Mouse (Mus musculus) intestine, embryonic 14.5 days (tissue): ENCODE results near the gene Gm14434. TPM values are rescaled to one million over a fixed set of nuclear protein-coding genes. Genes with fewer than 3 reads are reported as not detected.
"Not testable (repeated sequence)": the region's sequence is repeated elsewhere in the genome, so short reads cannot be mapped to it uniquely, and the experiment has no call there.

Experiments
- ATAC-seq: fragments of 200-750 bp; cut with Nextera tagmentation; replicated peaks from 2 replicates; pipeline ENCODE4 v1.8.0; 2017; ENCODE audit warnings: low read depth, moderate number of reproducible peaks, moderate TSS enrichment, moderate library complexity; ENCODE audit not compliant: low FRiP score, low TSS enrichment
- DNase-seq: peaks from one replicate; pipeline ENCODE4 v3.0.0-alpha.2; 2018; ENCODE audit warnings: low spot score
- H3K27ac ChIP-seq: fragments of 300-500 bp; sonication (generic); 2 replicates; pipeline ENCODE4 v1.5.1; 2014; ENCODE audit warnings: low read depth, mild to moderate bottlenecking, control low read depth
- H3K27me3 ChIP-seq: fragments of 300-500 bp; sonication (generic); replicated peaks from 2 replicates; pipeline ENCODE4 v1.6.1; 2014; ENCODE audit warnings: low read length, control low read depth; ENCODE audit not compliant: control insufficient read depth, insufficient read depth
- H3K36me3 ChIP-seq: fragments of 300-500 bp; sonication (generic); 2 replicates; pipeline ENCODE4 v1.6.1; 2014; ENCODE audit warnings: low read length, control low read depth; ENCODE audit not compliant: control insufficient read depth, insufficient read depth
- H3K4me1 ChIP-seq: fragments of 300-500 bp; sonication (generic); replicated peaks from 2 replicates; pipeline ENCODE4 v1.6.1; 2014; ENCODE audit warnings: low read length, control low read depth, mixed read lengths; ENCODE audit not compliant: control insufficient read depth, insufficient read depth
- H3K4me2 ChIP-seq: fragments of 300-500 bp; sonication (generic); 2 replicates; pipeline ENCODE4 v1.6.1; 2014; ENCODE audit warnings: low read length
- H3K4me3 ChIP-seq: fragments of 300-500 bp; sonication (generic); 2 replicates; pipeline ENCODE4 v1.5.1; 2014; ENCODE audit warnings: low read depth, low read length, control low read depth, mixed read lengths
- H3K9ac ChIP-seq: fragments of 300-500 bp; sonication (generic); 2 replicates; pipeline ENCODE4 v1.6.1; 2014; ENCODE audit warnings: mild to moderate bottlenecking, low read length
- H3K9me3 ChIP-seq: fragments of 300-500 bp; sonication (generic); 2 replicates; pipeline ENCODE4 v1.6.1; 2016; ENCODE audit warnings: low read length, control low read depth; ENCODE audit not compliant: control insufficient read depth
- WGBS: fragments of 180-500 bp; shearing (Covaris S2); extraction: QIAGEN DNeasy Blood & Tissue Kit; methylation state at CpG from one replicate; pipeline ENCODE4 v1.1.7; 2014; 5-methylcytosine and 5-hydroxymethylcytosine counted together
- polyA plus RNA-seq: library from polyadenylated mRNA; unstranded; fragments of >200 nt; fragmentation: Nextera tagmentation; extraction: Ambion mirVana; gene quantifications from 2 replicates; pipeline ENCODE4 v1.2.1, GENCODE M21; 2014

Gm14434 gene
- polyA plus RNA-seq, result 0.74 and 2.0 TPM in 2 replicates

DNA sequence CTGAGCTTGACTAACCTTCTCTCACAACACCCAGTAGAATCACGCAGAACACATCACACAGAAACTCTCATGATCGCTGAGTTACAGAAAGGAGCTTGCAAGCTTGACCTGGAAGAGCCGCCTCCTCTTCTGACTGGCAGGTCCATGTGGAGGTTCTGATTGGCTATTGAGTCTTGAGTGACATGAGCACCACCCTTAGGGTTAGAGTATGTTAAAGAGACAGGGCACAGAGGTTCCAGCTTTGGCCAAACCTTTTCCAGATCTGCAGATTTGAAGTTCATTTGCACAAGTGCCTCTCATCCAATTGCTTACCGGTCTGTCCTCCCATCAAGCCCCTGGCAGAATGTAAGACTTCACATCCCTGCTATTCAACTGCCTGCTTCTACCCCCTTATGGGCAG is at the start of gene Gm14434:
Gene Gm14434 (minus strand): TSS at position 101 of the 400 bp plus-strand sequence.
- H3K9ac ChIP-seq, H3K36me3 ChIP-seq, ATAC-seq, H3K9me3 ChIP-seq, H3K27me3 ChIP-seq, DNase-seq, H3K4me3 ChIP-seq, H3K4me1 ChIP-seq, H3K4me2 ChIP-seq, H3K27ac ChIP-seq: not testable (repeated sequence)
- no CpG with 5 or more reads among the region's 4 CpGs for WGBS

DNA sequence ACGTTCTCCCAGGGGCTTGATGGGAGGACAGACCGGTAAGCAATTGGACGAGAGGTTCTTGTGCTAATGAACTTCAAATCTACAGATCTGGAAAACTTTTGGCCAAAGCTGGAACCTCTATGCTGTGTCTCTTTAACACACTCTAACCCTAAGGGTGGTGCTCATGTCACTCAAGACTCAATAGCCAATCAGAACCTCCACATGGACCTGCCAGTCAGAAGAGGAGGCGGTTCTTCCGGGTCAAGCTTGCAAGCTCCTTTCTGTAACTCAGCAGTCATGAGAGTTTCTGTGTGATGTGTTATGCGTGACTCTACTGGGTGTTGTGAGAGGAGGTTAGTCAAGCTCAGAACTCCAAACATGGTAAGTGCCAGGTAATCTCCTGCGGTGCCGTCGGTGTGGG is 34.2 kb upstream of the Gm14434 start, which contains the start of gene Zfp967:
Gene Zfp967 (plus strand): TSS at position 301 of the 400 bp plus-strand sequence.
- H3K27me3 ChIP-seq, H3K4me3 ChIP-seq, ATAC-seq, H3K27ac ChIP-seq, H3K9ac ChIP-seq, H3K36me3 ChIP-seq, DNase-seq, H3K4me2 ChIP-seq, H3K4me1 ChIP-seq, H3K9me3 ChIP-seq: not testable (repeated sequence)
- no CpG with 5 or more reads among the region's 9 CpGs for WGBS

DNA sequence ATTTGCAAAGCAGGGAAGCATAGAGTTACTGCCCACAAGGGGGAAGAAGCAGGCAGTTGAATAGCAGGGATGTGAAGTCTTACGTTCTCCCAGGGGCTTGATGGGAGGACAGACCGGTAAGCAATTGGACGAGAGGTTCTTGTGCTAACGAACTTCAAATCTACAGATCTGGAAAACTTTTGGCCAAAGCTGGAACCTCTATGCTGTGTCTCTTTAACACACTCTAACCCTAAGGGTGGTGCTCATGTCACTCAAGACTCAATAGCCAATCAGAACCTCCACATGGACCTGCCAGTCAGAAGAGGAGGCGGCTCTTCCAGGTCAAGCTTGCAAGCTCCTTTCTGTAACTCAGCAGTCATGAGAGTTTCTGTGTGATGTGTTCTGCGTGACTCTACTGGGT is 63.3 kb downstream of the Gm14434 start, which contains the start of gene Gm14435:
Gene Gm14435 (plus strand): TSS at position 301 of the 400 bp plus-strand sequence.
- not testable (repeated sequence) for H3K4me1 ChIP-seq, H3K27ac ChIP-seq, H3K4me3 ChIP-seq, H3K27me3 ChIP-seq, H3K36me3 ChIP-seq, ATAC-seq, H3K9ac ChIP-seq, DNase-seq, H3K9me3 ChIP-seq, H3K4me2 ChIP-seq
- WGBS, result no CpG with 5 or more reads among the region's 6 CpGs

Other genes with a start within 250 kb of the Gm14434 start
- not detected in 2 replicates for gene Gm11009, start 167.3 kb downstream of the Gm14434 start, polyA plus RNA-seq
- gene Gm14435, start 63.2 kb downstream of the Gm14434 start, polyA plus RNA-seq, result 13.5 and 15.9 TPM in 2 replicates
- not detected in 2 replicates for gene Zfp967, start 34.3 kb upstream of the Gm14434 start, polyA plus RNA-seq
- 15.0 and 23.8 TPM in 2 replicates for gene Gm14308, start 149.6 kb upstream of the Gm14434 start, polyA plus RNA-seq
- gene Zfp973, start 183.7 kb upstream of the Gm14434 start, polyA plus RNA-seq, result 9.4 and 10.0 TPM in 2 replicates
- 29.9 and 32.6 TPM in 2 replicates for gene Gm14305, start 221.5 kb upstream of the Gm14434 start, polyA plus RNA-seq